8 mouse cellular contexts compared by ENCODE assay signal in the genomic region with DNA sequence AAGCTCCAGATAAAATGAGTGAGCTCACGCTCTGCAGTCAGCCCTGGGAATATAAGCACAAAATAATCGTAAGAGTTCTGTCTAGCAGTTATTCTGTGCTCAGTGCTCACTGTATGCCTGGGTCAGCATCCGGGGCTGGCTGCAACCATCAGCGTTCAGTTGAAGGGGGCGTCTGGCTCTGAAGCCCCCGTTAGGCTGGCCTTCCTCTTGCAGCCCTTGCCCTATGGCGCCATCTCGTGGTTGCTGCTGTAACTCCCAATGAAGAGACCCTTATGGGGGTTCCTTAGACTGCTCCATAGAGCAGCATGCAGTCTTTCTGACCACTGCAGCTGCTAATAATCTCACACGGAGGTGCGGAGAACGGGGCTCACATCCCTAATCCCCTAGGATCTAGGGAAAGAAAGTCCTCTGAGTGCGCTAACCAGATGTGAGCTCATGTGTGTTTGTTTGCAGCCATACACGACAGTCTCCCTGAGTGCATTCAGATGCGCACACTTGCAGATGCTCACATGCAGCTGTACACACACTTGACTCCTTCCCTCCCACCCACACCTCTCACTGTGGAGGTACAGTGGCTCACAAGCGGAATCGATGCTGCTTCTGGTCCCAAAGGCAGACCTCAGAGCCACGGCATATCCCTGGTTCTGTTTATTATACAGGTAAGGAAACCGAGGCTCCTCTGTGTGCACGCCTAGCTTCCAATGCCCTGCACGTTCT. TPM values are rescaled to one million over a fixed set of nuclear protein-coding genes. Genes with fewer than 3 reads are reported as not detected.
DNase-seq lines count a peak whose midpoint lies in the region; ATAC-seq and TF ChIP-seq lines count a peak whose summit lies in the region.

No protein-coding gene starts in this region.

- TF ChIP-seq POLR2A in brain, embryonic 14.5 days (IDR thresholded peaks at IDR 0.05; ENCODE audit: borderline replicate concordance, extremely low read depth, insufficient read depth, insufficient read length, poor library complexity, severe bottlenecking), result no peak

- peak overlapping the region; percentile 12; the same call in 1 of the 2 replicates for H3K4me2 ChIP-seq in forebrain, embryonic 14.5 days (ENCODE audit: low read length)
- no peak overlapping the region; the same call in 1 of the 2 replicates for H3K4me2 ChIP-seq in lung, embryonic 15.5 days

- peaks cover 28% of the 10 kb centered on the region for H3K36me3 ChIP-seq in forebrain, embryonic 14.5 days (ENCODE audit: control insufficient read depth, insufficient read depth, low read length)
- peaks cover 22% of the 10 kb centered on the region for H3K36me3 ChIP-seq in lung, embryonic 15.5 days

- peak; percentile 94 for TF ChIP-seq CTCF in brain, embryonic 14.5 days (IDR thresholded peaks at IDR 0.05; ENCODE audit: borderline replicate concordance, extremely low read depth, insufficient read depth, insufficient read length)

- no peaks in the 10 kb centered on the region for H3K9me3 ChIP-seq in forebrain, embryonic 14.5 days (replicated peaks; ENCODE audit: control insufficient read depth, low read length)
- no peaks in the 10 kb centered on the region for H3K9me3 ChIP-seq in lung, embryonic 15.5 days

- no peaks in the 10 kb centered on the region for H3K4me1 ChIP-seq in forebrain, embryonic 14.5 days (ENCODE audit: control insufficient read depth, insufficient read depth, low read length)
- H3K4me1 ChIP-seq in lung, embryonic 15.5 days, result no peaks in the 10 kb centered on the region

- 35% methylated on average over 20 of the region's 20 CpGs for WGBS in forebrain, embryonic 14.5 days
- WGBS in lung, embryonic 15.5 days, result 30% methylated on average over 20 of the region's 20 CpGs

- ATAC-seq in forebrain, embryonic 14.5 days, result peak; percentile 89
- peak; percentile 62; the same call in 1 of the 2 replicates for ATAC-seq in lung, embryonic 15.5 days (ENCODE audit: borderline replicate concordance, extremely low read depth, low FRiP score, low TSS enrichment)

- DNase-seq in ES-CJ7 (ENCODE audit: low read depth, low spot score), result peak; percentile 78
- peak; percentile 91 for DNase-seq in brain, embryonic 14.5 days (ENCODE audit: low read depth)
- DNase-seq in forebrain, embryonic 14.5 days (ENCODE audit: low spot score), result peak; percentile 86
- peak; percentile 77 to 84 for DNase-seq in heart, postnatal 14 days
- peak; percentile 30 to 69 for DNase-seq in layer of hippocampus, adult 8-10 months (ENCODE audit: low spot score in 2 of 2)
- DNase-seq in retina, adult 2 months (ENCODE audit: low read depth, low spot score), result peak; percentile 45
- peak; percentile 25 to 31 for DNase-seq in urinary bladder, postnatal 36 days (ENCODE audit: low spot score in 2 of 2)

- H3K27me3 ChIP-seq in forebrain, embryonic 14.5 days (replicated peaks; ENCODE audit: control insufficient read depth, insufficient read depth, low read length), result no peaks in the 10 kb centered on the region
- H3K27me3 ChIP-seq in lung, embryonic 15.5 days, result peaks cover 4% of the 10 kb centered on the region; the same call in 1 of the 2 replicates

- intact Hi-C loops in heart, postnatal 14 days (cut with DNase I), result loop anchor here (1.0 to 5.0 kb wide), 3 partner anchors 184 to 312 kb away; no protein-coding TSS in a partner anchor

- H3K9ac ChIP-seq in forebrain, embryonic 14.5 days (ENCODE audit: low read length), result no peak overlapping the region
- no peak overlapping the region for H3K9ac ChIP-seq in lung, embryonic 15.5 days

- H3K27ac ChIP-seq in forebrain, embryonic 14.5 days (ENCODE audit: low read depth, low read length), result no peak overlapping the region
- H3K27ac ChIP-seq in lung, embryonic 15.5 days, result no peak overlapping the region

- no peak overlapping the region for H3K4me3 ChIP-seq in forebrain, embryonic 14.5 days (ENCODE audit: low read depth, low read length)
- H3K4me3 ChIP-seq in lung, embryonic 15.5 days, result no peak overlapping the region

RNA-seq across cellular contexts. Expression of gene Bms1, which starts 39.7 kb away (rescaled TPM):
- polyA plus RNA-seq in brain, embryonic 14.5 days (2012; rRNA removed), result 11.9 and 21.2 TPM in 2 replicates
- 17.3 and 21.0 TPM in 2 replicates for polyA plus RNA-seq in forebrain, embryonic 14.5 days (2014; fragmentation: Nextera tagmentation; extraction: Ambion mirVana)
- total RNA-seq in heart, postnatal 14 days (2021), result 10 to 100 TPM; 21.0 to 23.9 TPM
- 10 to 100 TPM; 23.1 to 26.2 (median 24.9) TPM for total RNA-seq in layer of hippocampus, adult 8-10 months (2022)
- 35.2 and 36.8 TPM in 2 replicates for polyA plus RNA-seq in lung, embryonic 15.5 days (2015; fragmentation: Nextera tagmentation; extraction: Ambion mirVana)

Comparison
In these comparisons a context has a peak if more than half of its experiments do, and no peak if none do; other contexts are left out.
1. DNase-seq: peak in every context shown above with its lines; median percentile 91 in brain, embryonic 14.5 days; 86 in forebrain, embryonic 14.5 days; 80 in heart, postnatal 14 days; 78 in ES-CJ7; 50 in layer of hippocampus, adult 8-10 months; 45 in retina, adult 2 months; 28 in urinary bladder, postnatal 36 days.